Mouse (Mus musculus) embryonic fibroblast, embryonic 13.5 days (primary cell): Measurements from ENCODE around the gene Oaf.

ENCODE experiments used
- CTCF ChIP-seq: IDR thresholded peaks from 2 replicates; pipeline ENCODE4 v1.5.1; 2011; ENCODE audit warnings: mild to moderate bottlenecking, control low read depth, low read length, moderate library complexity, borderline replicate concordance; ENCODE audit not compliant: insufficient read depth
- POLR2A ChIP-seq: IDR thresholded peaks from 2 replicates; pipeline ENCODE4 v1.6.1; 2011; ENCODE audit warnings: low read depth, mild to moderate bottlenecking, control low read depth, low read length, moderate library complexity

DNA sequence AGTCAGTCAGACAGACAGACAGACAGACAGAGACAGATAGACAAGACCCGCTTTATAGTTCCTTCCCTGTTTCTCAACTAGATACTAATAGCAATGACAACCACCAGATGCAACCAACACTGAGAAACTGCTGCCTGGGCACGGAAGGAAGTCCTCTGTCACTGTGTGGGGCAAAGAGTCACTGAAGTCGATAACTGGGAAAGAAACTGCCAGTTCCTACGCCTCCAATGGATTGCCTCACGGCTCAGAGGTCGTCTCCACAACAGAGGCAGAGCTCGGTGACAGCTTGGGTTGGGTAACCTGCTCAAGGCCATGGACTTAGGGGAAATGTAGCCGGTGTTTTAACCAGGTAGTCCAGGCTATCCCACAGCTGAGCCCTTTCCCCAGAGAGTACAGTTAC lies 12.1 kb downstream of the Oaf start:
- TF ChIP-seq CTCF, result no peak
- no peak for TF ChIP-seq POLR2A
